Mouse (Mus musculus) right cerebral cortex, postnatal 25 days (tissue): ENCODE results near the gene Slc4a4.

Experiments
- DNase-seq: peaks from one replicate; pipeline ENCODE4 v3.0.0; 2022

The Slc4a4 gene

GRCm38 (mm10) chr5:88917630-88918029, 31.0 kb downstream of the Slc4a4 start:
- DNase-seq, result no peak

- DNase-seq, result no peak
These were observed 31.9 kb downstream of the Slc4a4 start for GRCm38 (mm10) chr5:88918538-88918937.

GRCm38 (mm10) chr5:88925576-88925975, 39.0 kb downstream of the Slc4a4 start:
- no peak for DNase-seq

- no peak for DNase-seq
These were observed 41.7 kb downstream of the Slc4a4 start for GRCm38 (mm10) chr5:88928201-88928916.

DNA sequence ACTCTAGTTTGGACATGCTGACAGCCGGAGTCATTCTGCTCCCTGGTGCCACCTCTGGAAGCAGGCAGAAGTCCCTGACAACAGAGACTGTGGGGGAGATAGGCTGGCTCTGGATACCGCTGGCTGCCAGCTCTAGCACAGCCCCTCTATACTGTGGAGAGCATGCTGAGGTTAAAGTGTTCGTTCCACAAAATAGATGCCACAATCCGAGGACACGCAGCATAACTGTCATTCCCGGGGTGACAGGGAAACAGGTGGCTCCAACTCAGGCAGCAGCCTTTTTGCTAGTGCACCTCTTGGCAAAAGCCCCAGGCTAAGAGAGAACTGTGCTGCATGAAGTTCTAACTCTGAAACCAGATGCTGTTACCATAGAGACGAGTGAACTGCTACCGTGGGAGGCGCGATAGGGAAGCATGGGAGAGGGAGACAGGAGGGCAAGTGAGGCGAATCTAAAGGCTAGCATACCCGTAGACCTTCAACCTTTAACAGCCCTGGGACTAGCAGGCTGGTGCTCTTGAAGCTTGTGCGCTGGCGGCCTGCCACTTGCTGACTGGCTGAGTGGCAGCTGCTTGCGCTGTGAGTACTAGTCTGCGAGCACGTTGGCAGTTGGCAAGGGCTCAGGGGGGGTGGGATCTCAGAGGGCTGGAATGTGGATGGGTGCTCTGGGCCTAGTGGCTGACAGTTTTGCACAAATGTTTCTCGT, 42.9 kb downstream of the Slc4a4 start:
- peak; percentile 72 for DNase-seq

DNA sequence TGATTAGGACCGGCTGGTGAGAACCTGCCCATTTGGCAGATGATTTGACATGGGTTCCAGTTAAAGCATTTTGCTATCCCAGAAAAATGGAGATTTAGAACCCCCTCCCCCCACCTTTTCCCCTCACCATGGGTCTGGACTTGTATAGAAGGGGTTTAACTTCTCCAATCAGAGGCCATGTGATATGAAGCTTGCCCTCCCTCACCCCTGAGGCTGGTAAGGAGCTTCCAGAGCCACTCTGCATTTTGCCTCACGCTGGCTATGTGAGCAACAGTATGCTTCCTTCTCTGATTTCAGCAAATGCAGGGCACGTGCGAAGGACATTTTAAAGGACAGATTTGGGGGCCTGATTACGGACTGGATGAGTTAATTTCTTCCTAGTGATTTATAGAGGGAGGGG, 43.5 kb downstream of the Slc4a4 start:
- DNase-seq, result no peak

GRCm38 (mm10) chr5:88930611-88931010, 44.0 kb downstream of the Slc4a4 start:
- no peak for DNase-seq

DNA sequence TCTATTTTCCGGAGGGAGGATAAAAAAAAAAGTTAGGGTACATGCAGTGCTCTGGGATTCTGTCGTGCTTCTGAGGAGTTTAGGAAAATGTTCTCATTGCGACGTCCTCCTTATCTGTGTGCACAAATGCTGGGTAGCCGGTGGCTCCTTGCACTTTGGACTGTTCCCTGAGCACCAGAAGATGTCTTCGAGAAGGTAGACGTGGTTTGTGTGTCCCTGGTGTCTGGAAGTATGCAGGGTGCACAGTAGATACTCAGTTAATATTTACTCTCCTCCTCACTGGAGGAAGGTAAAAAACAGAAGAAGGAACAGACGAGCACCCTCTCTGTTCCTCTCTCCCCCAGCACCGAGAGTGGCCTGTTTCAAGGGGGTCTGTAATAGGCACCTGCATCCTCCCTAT, 44.6 kb downstream of the Slc4a4 start:
- no peak for DNase-seq

DNA sequence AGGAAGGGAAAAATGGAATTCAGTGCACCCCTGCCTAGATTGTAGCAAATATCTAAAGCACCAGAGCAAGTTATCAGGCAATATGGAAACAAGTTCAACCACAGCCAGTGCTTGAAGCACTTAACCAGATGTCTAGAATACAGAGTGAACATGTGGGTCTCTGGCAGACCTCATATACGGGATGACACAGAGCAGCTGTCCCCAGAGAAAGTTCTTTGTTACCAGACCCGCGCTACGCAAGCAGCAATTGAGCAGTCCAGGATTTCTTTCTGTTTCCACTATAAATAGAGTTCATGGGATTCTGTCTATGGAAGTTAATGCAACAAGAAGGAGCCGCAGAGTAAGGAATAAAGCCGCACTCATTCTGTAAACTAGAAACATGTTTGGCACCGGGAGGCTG, 46.8 kb downstream of the Slc4a4 start:
- no peak for DNase-seq

GRCm38 (mm10) chr5:88933946-88934345, 47.3 kb downstream of the Slc4a4 start:
- peak; percentile 69 for DNase-seq

GRCm38 (mm10) chr5:88938208-88938607, 51.6 kb downstream of the Slc4a4 start:
- DNase-seq, result no peak

GRCm38 (mm10) chr5:88939151-88939550, 52.5 kb downstream of the Slc4a4 start:
- no peak for DNase-seq

DNA sequence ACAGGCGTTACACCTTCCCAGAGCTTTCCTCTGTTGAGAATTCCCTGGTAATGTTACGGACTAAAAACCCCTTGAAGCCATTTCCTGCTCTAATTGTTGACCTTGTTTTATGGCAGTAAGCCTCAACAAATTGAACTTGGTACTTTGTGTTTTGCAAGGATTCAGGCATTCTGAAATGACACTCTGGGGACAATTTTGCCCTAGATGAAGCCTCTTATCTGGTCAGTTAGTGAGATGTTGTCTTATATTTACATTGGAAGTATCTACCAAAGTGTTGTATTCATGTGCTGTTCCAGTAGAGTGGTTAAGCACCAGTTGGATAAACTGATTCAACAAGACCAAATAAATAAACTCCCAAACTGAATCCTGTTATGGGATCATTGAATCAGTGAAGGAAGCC, 53.2 kb downstream of the Slc4a4 start:
- no peak for DNase-seq

GRCm38 (mm10) chr5:88941905-88942304, 55.3 kb downstream of the Slc4a4 start:
- no peak for DNase-seq

DNA sequence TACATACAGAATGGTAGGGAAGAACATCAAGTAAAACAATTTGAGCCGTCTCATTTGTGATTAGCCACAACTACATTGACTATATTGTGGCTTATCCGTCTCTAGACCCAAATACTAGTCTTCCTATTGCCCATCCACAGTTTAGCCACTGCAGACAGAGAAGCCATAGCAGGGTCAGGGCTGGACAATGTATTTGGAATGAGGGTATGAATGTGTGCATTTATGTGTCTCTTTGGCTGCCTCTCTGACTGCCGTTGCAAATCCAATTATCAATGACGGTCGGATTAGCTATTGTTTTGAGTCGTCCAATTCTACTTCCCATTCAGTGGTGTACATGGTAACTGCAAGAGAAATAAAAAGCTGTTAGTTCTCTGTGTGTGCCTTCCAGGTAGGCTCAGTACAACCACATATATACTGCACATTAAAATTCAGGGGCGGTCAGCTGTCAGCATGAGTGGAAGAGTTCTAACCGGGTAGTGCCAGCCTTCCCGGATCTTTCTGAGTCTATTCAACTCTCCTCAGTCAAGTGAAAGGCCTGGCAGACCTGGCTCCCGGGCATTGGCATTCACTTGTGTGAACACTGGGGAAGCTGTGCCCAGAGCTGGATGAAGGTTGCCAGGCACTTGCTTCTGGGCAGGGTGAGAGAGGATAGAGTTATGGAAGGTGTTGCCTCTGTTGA, 59.2 kb downstream of the Slc4a4 start:
- no peak for DNase-seq

- DNase-seq, result no peak
These were observed 63.7 kb downstream of the Slc4a4 start for GRCm38 (mm10) chr5:88950337-88950736.

GRCm38 (mm10) chr5:88952757-88953577, 66.3 kb downstream of the Slc4a4 start:
- DNase-seq, result no peak

GRCm38 (mm10) chr5:88957735-88958134, 71.1 kb downstream of the Slc4a4 start:
- no peak for DNase-seq

DNA sequence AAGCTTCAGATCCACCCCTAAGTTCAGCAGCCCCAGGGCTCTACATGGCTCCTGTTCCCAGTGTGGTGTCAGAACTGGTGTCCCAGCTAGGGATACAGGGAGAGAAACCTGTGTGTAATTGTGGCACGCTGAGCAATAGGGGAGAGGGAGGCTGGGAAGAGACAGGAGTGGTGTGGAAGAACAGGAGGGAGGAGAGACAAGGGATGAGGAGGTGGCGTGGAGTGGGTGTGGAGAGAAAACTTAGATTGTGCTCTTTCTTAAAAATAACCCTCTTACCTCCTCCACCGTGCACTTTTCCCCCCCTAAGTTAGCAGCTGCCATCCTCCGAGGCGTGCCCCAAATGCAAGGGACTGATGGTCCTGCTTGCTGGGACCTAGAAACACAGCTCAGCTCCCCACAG, 72.3 kb downstream of the Slc4a4 start:
- DNase-seq, result peak; percentile 40

DNA sequence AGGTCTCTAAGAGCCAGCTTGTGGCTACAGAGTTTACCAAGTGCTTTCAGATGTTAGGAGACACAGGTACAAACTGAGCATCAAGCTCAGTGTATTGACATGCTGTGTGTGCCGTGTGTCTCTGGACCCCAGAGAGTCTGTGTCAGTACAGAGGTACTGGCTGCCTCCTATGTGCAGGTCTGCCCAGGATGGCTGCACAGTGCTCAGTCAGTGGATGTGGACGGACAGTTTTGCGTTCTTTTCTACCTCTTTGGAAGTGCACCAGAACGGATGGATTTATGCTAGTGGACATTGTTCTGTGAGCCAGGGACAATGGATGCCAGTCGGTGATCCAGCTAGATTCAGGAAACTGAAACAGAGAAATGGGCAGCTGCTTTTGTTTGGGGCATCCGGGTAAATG, 72.8 kb downstream of the Slc4a4 start:
- no peak for DNase-seq

DNA sequence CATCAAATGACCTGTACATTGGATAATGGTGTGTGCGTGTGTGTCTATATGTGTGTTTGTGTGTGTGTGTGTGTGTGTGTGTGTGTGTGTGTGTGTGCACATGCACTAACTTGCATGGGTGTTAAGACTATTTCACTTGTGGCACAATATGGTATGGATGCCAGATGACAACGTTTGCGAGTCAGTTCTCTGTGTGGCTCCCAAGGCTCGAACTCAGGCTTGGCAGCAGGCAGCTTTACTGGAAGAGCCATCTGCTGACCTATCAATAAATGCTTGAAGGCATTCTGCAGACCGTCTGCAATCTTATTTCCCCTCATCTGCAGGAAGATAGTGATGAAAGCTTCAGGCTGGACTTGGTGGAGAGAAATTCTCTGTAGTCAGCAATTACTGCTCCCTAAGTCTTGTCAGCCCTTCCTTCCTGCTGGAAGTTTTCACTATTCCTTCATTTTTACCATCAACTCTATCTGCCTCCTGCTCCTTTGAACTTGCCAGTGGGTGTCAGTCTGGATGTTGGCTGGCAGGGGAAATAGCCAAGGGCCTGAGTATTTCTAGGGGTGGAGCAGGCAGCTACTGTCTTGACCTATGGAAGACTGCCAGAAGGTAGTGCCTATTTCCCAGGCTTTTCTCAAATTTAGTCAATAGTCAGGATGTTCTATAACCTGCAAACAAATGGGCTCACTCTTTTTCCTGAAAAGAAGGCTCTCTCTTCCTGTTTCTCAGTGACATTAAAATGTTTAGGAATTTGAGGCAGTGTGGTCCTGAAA, 73.9 kb downstream of the Slc4a4 start:
- no peak for DNase-seq

DNA sequence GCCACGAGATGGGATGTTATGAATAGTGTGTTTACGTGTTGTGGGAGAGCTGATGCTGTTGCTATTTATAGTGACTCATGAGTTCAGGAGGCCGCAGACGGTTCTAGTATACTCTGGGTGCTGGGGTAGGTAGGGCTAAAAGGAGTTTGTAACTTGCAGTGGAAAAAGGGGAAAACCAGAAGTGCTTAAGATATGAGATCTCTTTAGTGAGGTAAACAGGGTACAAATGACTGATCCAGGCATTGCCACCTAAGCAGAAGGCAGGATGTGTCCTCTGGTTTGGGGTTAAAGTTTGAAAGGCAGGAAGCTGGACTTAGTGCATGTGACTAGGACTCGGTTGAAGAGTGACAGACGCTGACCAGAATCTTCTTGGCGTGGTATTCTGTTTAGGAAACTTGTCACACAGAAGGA, 74.7 kb downstream of the Slc4a4 start:
- DNase-seq, result no peak
